Mouse (Mus musculus): ENCODE measurements around the gene Gdpd2. TPM values are rescaled to one million over a fixed set of nuclear protein-coding genes. Genes with fewer than 3 reads are reported as not detected.

Gene Gdpd2
- polyA plus RNA-seq, 1 experiment: 1.8 TPM

DNA sequence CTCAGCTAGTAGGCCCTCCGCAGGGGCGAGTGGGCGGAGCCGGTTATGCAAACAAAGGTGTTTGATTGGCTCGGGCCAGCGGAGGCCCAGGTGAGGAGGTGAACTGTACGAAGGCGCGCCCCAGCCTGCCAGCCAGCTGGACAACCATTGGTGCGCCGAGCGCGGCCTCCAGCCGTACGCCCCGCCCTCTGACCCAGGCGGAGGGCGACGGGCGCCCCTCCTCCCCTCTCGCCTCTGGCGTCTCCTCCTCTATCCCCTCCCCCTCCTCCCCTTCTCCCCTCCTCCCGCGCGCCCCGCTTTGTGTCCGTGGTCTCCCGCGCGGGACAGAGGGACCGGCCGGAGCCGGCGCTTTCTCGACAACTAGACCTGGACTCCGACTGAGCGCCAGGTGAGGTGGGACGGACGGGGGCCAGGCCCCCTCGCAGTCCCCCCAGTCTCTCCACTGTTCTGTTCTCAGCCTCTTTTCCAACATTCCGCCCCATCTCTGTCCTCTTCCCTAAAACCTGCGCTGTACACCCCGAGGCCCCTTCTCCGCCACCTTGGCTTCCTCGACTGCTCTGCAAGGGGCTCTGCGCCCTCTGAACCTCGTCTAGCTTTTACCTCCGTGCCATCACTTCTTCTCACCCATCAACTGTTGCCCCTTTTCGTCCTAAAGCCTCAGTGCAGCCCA, 47.4 kb downstream of the Gdpd2 start:
- no peaks in the 10 kb centered on the region for H3K36me3 ChIP-seq (ENCODE audit: control insufficient read depth, insufficient read depth, low read length)
- no peaks in the 10 kb centered on the region for H3K27me3 ChIP-seq (ENCODE audit: control insufficient read depth, insufficient read depth, low read length)
- H3K27ac ChIP-seq (ENCODE audit: control insufficient read depth, insufficient read depth, low read depth, low read length): peak overlapping the region; percentile 67
- peak overlapping the region; percentile 74 for H3K4me3 ChIP-seq (ENCODE audit: control insufficient read depth, low read depth, low read length)
- peaks cover 5% of the 10 kb centered on the region for H3K4me1 ChIP-seq (ENCODE audit: control insufficient read depth, insufficient read depth, low read length)
- TF ChIP-seq CTCF (IDR thresholded peaks at IDR 0.05; ENCODE audit: control insufficient read depth, insufficient read depth, insufficient replicate concordance, low read depth, low read length) (no peak), POLR2A (IDR thresholded peaks at IDR 0.05; ENCODE audit: control insufficient read depth, low read depth, low read length) (no peak)

DNA sequence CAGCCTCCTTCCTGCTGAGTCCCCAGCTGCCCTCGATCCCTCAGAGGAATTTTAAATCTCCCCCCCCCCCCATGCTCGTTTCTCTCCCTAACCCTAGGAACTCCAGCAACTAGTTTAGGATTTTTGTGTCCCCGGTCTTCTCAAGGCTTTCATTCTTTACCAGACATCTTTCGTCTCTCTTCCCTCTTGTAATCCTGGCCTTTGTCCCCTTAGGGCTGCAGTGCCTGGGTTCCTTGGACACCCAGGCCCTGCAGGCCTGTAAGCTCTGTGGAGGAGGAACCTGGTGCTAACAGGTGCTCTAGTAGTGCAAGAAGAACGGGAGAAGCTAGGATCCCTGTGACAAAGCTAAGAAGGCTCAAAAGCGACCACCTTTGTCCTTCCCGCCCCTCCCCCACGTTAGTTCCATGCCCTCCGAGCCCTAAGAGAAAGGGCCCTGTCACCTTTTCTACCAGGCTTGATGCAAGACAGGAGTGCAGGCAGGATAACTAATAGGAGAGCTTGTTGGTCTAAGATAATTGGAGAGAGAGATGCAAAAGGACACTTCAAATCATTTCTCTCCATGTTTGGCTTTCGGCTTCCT, 48.1 kb downstream of the Gdpd2 start:
- Histone ChIP-seq H3K4me1 (ENCODE audit: control insufficient read depth, insufficient read depth, low read length) (peaks cover 5% of the 10 kb centered on the region), H3K36me3 (ENCODE audit: control insufficient read depth, insufficient read depth, low read length) (no peaks in the 10 kb centered on the region), H3K27me3 (ENCODE audit: control insufficient read depth, insufficient read depth, low read length) (no peaks in the 10 kb centered on the region), H3K27ac (ENCODE audit: control insufficient read depth, insufficient read depth, low read depth, low read length) (peak overlapping the region; percentile 67), H3K4me3 (ENCODE audit: control insufficient read depth, low read depth, low read length) (peak overlapping the region; percentile 74)
- no peak for TF ChIP-seq CTCF (IDR thresholded peaks at IDR 0.05; ENCODE audit: control insufficient read depth, insufficient read depth, insufficient replicate concordance, low read depth, low read length)
- no peak for TF ChIP-seq POLR2A (IDR thresholded peaks at IDR 0.05; ENCODE audit: control insufficient read depth, low read depth, low read length)

DNA sequence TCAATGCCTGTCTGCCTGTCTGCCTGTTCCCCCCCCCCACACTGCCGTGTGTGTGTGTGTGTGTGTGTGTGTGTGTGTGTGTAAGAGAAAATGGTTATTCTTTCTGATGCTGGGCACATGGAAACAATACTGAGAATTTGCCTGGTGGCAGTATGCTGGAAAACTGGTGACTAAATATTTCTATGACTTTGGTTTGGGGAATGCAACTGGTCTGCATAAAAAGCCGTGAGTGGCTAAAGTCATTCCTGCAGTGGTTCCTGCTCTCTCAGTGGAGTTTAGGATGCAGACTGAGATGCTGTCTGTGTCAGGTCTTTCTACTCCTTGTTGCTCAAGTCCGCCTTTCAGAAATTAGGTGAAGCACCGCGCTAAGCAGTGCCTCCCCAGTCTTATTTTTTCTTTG, 48.7 kb downstream of the Gdpd2 start:
- no peaks in the 10 kb centered on the region for H3K36me3 ChIP-seq (ENCODE audit: control insufficient read depth, insufficient read depth, low read length)
- no peaks in the 10 kb centered on the region for H3K27me3 ChIP-seq (ENCODE audit: control insufficient read depth, insufficient read depth, low read length)
- TF ChIP-seq POLR2A (IDR thresholded peaks at IDR 0.05; ENCODE audit: control insufficient read depth, low read depth, low read length) (no peak), CTCF (IDR thresholded peaks at IDR 0.05; ENCODE audit: control insufficient read depth, insufficient read depth, insufficient replicate concordance, low read depth, low read length) (no peak)
- peaks cover 5% of the 10 kb centered on the region for H3K4me1 ChIP-seq (ENCODE audit: control insufficient read depth, insufficient read depth, low read length)
- no peak overlapping the region for H3K27ac ChIP-seq (ENCODE audit: control insufficient read depth, insufficient read depth, low read depth, low read length)
- H3K4me3 ChIP-seq (ENCODE audit: control insufficient read depth, low read depth, low read length): no peak overlapping the region

Other genes with a start within 250 kb of the Gdpd2 start
- 3.1 and 3.3 TPM in 2 replicates for gene Igbp1, start 235.6 kb upstream of the Gdpd2 start, polyA plus RNA-seq (2012; rRNA removed)
- not detected in 2 replicates for gene Dgat2l6, start 205.0 kb upstream of the Gdpd2 start, polyA plus RNA-seq (2012; rRNA removed)
- gene Awat1, start 157.6 kb upstream of the Gdpd2 start, polyA plus RNA-seq (2012; rRNA removed): 0.12 TPM in 1 of 2 replicates, not detected in the other
- gene P2ry4, start 135.0 kb upstream of the Gdpd2 start, polyA plus RNA-seq (2012; rRNA removed): not detected in 2 replicates
- gene Arr3, start 124.4 kb upstream of the Gdpd2 start, polyA plus RNA-seq (2012; rRNA removed): not detected in 2 replicates
- 1.0 and 1.1 TPM in 2 replicates for gene Kif4, start 104.1 kb upstream of the Gdpd2 start, polyA plus RNA-seq (2012; rRNA removed)
- 7.3 and 7.7 TPM in 2 replicates for gene Pdzd11, start 103.3 kb upstream of the Gdpd2 start, polyA plus RNA-seq (2012; rRNA removed)
- 8.3 and 11.4 TPM in 2 replicates for gene Dlg3, start 37.8 kb downstream of the Gdpd2 start, polyA plus RNA-seq (2012; rRNA removed)

Measured in testis, adult 2 months (tissue).